Mouse (Mus musculus): ENCODE results near the gene Gabrb2. TPM values are rescaled to one million over a fixed set of nuclear protein-coding genes. Genes with fewer than 3 reads are reported as not detected.

The Gabrb2 gene
- polyA plus RNA-seq, 1 experiment from 2014 or later: 21.9 TPM

DNA sequence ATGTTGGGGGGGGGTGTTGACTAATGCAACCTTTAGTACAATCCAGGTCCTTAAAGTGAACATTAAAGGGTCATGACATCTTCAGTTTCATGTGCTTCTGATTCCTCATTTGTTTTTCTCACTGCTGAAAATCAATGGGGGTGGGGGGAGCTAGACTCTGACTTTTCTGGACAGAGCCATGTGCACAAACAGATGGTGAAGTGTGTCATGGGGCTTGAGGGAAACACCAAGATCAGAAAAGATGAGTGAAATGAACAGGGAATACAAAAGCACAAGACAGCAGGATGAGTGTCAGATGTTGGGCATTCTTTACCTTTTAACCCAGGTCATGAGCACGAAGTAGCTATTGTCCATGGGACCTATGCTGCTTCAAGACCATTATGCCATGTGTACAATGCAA lies 86.4 kb downstream of the Gabrb2 start:
- 65% methylated on average over 1 of the region's 1 CpGs for WGBS
- H3K9ac ChIP-seq: no peak overlapping the region
- no peak overlapping the region for H3K27ac ChIP-seq
- H3K4me3 ChIP-seq (replicated peaks; ENCODE audit: low read length): no peak overlapping the region
- H3K9me3 ChIP-seq (ENCODE audit: control insufficient read depth, low read length): no peaks in the 10 kb centered on the region
- ATAC-seq (ENCODE audit: low FRiP score) (no peak), DNase-seq (ENCODE audit: low spot score) (no peak)
- no peak overlapping the region for H3K4me2 ChIP-seq (replicated peaks)
- no peaks in the 10 kb centered on the region for H3K36me3 ChIP-seq (replicated peaks; ENCODE audit: control insufficient read depth, insufficient read depth)
- H3K27me3 ChIP-seq (ENCODE audit: control insufficient read depth, insufficient read depth, low read length): no peaks in the 10 kb centered on the region
- no peaks in the 10 kb centered on the region for H3K4me1 ChIP-seq (replicated peaks; ENCODE audit: control insufficient read depth, insufficient read depth, low read length)

DNA sequence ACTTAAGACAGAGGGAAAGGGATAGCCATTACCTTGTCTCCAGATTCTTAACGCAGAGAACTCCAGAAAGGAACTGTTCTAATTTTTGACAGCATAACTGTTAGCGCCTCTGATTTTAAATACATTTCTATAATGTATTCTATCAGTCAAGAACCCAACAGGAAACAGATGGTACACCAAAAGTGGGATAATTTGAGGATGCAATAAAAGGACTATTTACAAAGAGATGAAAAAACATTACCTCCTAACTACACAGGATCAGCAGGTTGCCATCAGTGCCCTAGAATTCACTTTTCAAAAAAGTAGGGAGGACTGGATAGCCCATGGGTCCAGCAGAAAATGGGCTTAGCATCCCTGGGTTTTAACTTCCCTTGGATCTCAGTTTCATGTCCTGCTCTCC lies 102.4 kb downstream of the Gabrb2 start:
- WGBS: 91% methylated on average over 2 of the region's 2 CpGs
- no peaks in the 10 kb centered on the region for H3K4me1 ChIP-seq (replicated peaks; ENCODE audit: control insufficient read depth, insufficient read depth, low read length)
- H3K4me2 ChIP-seq (replicated peaks): no peak overlapping the region
- no peak for ATAC-seq (ENCODE audit: low FRiP score)
- H3K9ac ChIP-seq: no peak overlapping the region
- H3K36me3 ChIP-seq (replicated peaks; ENCODE audit: control insufficient read depth, insufficient read depth): no peaks in the 10 kb centered on the region
- no peaks in the 10 kb centered on the region for H3K27me3 ChIP-seq (ENCODE audit: control insufficient read depth, insufficient read depth, low read length)
- no peaks in the 10 kb centered on the region for H3K9me3 ChIP-seq (ENCODE audit: control insufficient read depth, low read length)
- no peak overlapping the region for H3K27ac ChIP-seq
- H3K4me3 ChIP-seq (replicated peaks; ENCODE audit: low read length): no peak overlapping the region
- DNase-seq (ENCODE audit: low spot score): no peak

DNA sequence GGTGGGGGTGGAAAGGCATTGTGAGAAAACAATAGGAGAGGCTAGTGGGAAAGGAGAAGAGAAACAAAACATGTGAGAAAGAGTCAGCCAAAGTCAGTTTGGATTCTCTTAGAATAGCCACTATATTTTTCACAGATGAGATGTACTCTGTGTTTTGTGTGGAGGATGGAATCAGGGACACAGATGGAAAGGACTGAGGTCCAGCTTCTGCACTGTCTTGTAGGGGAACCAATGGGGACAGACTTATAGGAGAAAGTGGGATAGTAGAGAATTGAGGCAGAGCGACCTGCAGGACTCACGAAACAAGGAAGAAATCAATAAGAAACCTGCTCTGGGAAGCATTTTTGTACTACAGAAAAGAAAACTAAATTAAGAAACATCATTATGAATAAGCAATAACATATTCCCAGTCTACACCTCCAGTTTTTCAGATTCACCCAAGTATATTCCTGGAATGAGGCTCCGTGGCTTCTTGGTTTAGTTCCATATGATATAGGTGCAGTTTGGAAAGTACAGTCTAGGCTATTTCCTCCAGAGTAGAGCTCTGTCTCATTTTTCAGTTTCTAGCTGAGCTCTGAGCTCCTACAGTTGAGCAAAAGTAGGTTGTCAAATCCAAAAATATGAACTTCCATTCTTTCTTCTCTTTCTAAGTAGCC lies 108.8 kb downstream of the Gabrb2 start:
- Histone ChIP-seq H3K27me3 (ENCODE audit: control insufficient read depth, insufficient read depth, low read length) (no peaks in the 10 kb centered on the region), H3K9ac (no peak overlapping the region), H3K4me2 (replicated peaks) (no peak overlapping the region), H3K9me3 (ENCODE audit: control insufficient read depth, low read length) (no peaks in the 10 kb centered on the region), H3K4me3 (replicated peaks; ENCODE audit: low read length) (no peak overlapping the region), H3K4me1 (replicated peaks; ENCODE audit: control insufficient read depth, insufficient read depth, low read length) (no peaks in the 10 kb centered on the region), H3K27ac (no peak overlapping the region), H3K36me3 (replicated peaks; ENCODE audit: control insufficient read depth, insufficient read depth) (no peaks in the 10 kb centered on the region)
- no peak for ATAC-seq (ENCODE audit: low FRiP score)
- no peak for DNase-seq (ENCODE audit: low spot score)
- 90% methylated on average over 3 of the region's 3 CpGs for WGBS

DNA sequence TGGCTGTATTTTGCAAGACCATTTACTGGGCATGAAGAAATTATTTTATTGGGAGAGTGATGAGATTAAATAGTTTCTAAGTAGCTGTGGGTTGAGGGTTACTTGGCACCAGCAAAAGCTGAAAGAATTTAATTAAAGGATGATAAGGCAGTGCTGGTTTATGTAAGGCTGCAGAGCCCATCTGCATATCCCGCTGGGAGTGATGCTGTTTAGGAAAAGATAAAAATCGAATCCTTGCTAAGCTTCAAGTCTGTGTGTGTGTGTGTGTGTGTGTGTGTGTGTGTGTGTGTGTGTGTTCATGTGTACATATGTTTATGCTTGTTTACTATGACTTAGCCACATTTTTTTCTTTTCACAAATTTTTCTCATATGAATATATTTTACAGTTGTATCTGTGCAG lies 113.0 kb downstream of the Gabrb2 start:
- Histone ChIP-seq H3K27me3 (ENCODE audit: control insufficient read depth, insufficient read depth, low read length) (no peaks in the 10 kb centered on the region), H3K4me1 (replicated peaks; ENCODE audit: control insufficient read depth, insufficient read depth, low read length) (no peaks in the 10 kb centered on the region), H3K36me3 (replicated peaks; ENCODE audit: control insufficient read depth, insufficient read depth) (no peaks in the 10 kb centered on the region), H3K9ac (no peak overlapping the region), H3K27ac (no peak overlapping the region), H3K4me2 (replicated peaks) (no peak overlapping the region), H3K9me3 (ENCODE audit: control insufficient read depth, low read length) (no peaks in the 10 kb centered on the region), H3K4me3 (replicated peaks; ENCODE audit: low read length) (no peak overlapping the region)
- DNase-seq (ENCODE audit: low spot score) (no peak), ATAC-seq (ENCODE audit: low FRiP score) (no peak)
- 53% methylated on average over 2 of the region's 2 CpGs for WGBS

DNA sequence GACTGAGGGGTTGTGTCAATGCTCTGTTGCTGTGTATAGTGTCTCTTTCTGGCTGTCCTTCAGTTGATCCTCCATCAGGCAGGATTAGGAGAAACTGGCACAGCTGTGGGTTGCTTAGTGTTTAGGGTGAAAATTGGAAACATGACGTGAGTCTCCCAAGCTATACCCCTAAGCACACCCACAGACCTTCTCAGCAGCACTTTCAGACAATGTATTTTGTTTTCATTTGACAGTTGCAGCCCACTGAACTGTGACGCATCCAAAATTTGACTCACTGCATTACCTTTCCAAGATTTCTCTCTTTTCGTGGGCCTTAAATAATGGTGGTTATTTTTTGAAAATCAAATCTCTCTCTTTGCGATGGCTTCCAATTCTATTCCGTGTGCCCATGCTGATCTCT lies 115.7 kb downstream of the Gabrb2 start:
- DNase-seq (ENCODE audit: low spot score) (no peak), ATAC-seq (ENCODE audit: low FRiP score) (no peak)
- Histone ChIP-seq H3K27me3 (ENCODE audit: control insufficient read depth, insufficient read depth, low read length) (no peaks in the 10 kb centered on the region), H3K27ac (no peak overlapping the region), H3K4me2 (replicated peaks) (no peak overlapping the region), H3K4me1 (replicated peaks; ENCODE audit: control insufficient read depth, insufficient read depth, low read length) (no peaks in the 10 kb centered on the region), H3K4me3 (replicated peaks; ENCODE audit: low read length) (no peak overlapping the region), H3K36me3 (replicated peaks; ENCODE audit: control insufficient read depth, insufficient read depth) (no peaks in the 10 kb centered on the region), H3K9me3 (ENCODE audit: control insufficient read depth, low read length) (no peaks in the 10 kb centered on the region), H3K9ac (no peak overlapping the region)
- WGBS: 72% methylated on average over 5 of the region's 5 CpGs

DNA sequence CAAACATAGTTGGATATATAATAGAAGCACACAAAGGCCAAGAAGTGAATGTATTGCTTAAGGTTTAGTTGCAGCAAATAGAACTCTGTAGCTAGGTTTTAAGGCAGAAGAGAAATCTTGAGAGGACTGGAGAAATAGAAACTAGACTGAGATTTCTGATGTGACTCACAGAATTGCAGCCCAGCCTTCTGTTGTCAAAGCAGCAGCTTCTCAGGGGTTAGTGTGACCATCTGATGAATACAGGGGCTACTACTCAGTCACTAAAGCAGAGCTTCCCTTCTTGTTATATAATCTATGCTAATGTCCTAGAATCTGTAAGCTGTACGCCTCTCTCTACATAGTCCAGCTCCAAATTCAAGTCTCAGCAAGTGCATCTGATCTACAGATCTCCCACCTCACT lies 116.3 kb downstream of the Gabrb2 start:
- Histone ChIP-seq H3K27me3 (ENCODE audit: control insufficient read depth, insufficient read depth, low read length) (no peaks in the 10 kb centered on the region), H3K36me3 (replicated peaks; ENCODE audit: control insufficient read depth, insufficient read depth) (no peaks in the 10 kb centered on the region), H3K4me3 (replicated peaks; ENCODE audit: low read length) (no peak overlapping the region), H3K9me3 (ENCODE audit: control insufficient read depth, low read length) (no peaks in the 10 kb centered on the region), H3K9ac (no peak overlapping the region), H3K4me2 (replicated peaks) (no peak overlapping the region), H3K4me1 (replicated peaks; ENCODE audit: control insufficient read depth, insufficient read depth, low read length) (no peaks in the 10 kb centered on the region), H3K27ac (no peak overlapping the region)
- 85% methylated on average over 1 of the region's 1 CpGs for WGBS
- DNase-seq (ENCODE audit: low spot score) (no peak), ATAC-seq (ENCODE audit: low FRiP score) (no peak)

DNA sequence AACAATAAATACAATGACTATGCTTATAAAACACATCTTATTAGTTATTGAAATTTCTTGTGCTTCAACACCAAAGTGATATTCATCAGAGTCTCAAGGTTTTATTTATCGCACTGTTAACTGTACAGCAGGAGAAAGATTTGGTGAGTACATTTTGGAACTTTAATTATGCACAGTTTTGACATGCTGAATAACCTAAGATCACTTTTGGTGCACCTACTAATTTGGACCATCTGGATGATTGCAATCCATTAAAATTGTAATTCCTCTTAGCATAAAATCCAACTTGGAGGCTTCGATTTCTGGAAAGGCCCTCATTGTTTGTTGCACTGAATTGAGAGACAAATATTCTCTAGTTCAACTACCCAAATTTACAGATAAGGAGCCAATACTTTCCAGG lies 123.3 kb downstream of the Gabrb2 start:
- Histone ChIP-seq H3K27me3 (ENCODE audit: control insufficient read depth, insufficient read depth, low read length) (no peaks in the 10 kb centered on the region), H3K4me2 (replicated peaks) (no peak overlapping the region), H3K9ac (no peak overlapping the region), H3K36me3 (replicated peaks; ENCODE audit: control insufficient read depth, insufficient read depth) (no peaks in the 10 kb centered on the region), H3K4me3 (replicated peaks; ENCODE audit: low read length) (no peak overlapping the region), H3K9me3 (ENCODE audit: control insufficient read depth, low read length) (peaks cover 10% of the 10 kb centered on the region; the same call in 1 of the 2 replicates), H3K27ac (no peak overlapping the region), H3K4me1 (replicated peaks; ENCODE audit: control insufficient read depth, insufficient read depth, low read length) (no peaks in the 10 kb centered on the region)
- WGBS: 80% methylated on average over 2 of the region's 2 CpGs
- no peak for ATAC-seq (ENCODE audit: low FRiP score)
- no peak for DNase-seq (ENCODE audit: low spot score)

DNA sequence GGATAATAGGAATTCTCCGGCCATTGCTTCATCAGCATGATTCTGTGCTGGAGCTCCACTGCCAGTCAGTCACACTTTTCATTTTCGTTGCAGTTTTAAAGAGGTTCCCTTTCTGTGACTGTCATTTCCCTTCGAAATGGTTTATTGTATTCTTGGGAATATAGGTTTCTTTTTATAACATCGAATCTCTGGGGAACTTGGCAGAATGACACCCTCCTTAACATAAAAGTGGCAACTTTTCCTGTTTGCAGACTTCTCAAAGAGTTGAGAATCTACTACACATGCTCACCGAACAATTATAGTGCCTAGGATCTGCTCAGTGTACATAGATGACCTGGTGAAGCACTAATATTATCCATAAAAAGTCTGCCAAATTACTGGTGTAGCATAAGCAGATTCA lies 146.5 kb downstream of the Gabrb2 start:
- no peaks in the 10 kb centered on the region for H3K4me1 ChIP-seq (replicated peaks; ENCODE audit: control insufficient read depth, insufficient read depth, low read length)
- no peaks in the 10 kb centered on the region for H3K27me3 ChIP-seq (ENCODE audit: control insufficient read depth, insufficient read depth, low read length)
- DNase-seq (ENCODE audit: low spot score) (no peak), ATAC-seq (ENCODE audit: low FRiP score) (no peak)
- H3K9ac ChIP-seq: no peak overlapping the region
- no peaks in the 10 kb centered on the region for H3K36me3 ChIP-seq (replicated peaks; ENCODE audit: control insufficient read depth, insufficient read depth)
- H3K4me3 ChIP-seq (replicated peaks; ENCODE audit: low read length): no peak overlapping the region
- 83% methylated on average over 5 of the region's 5 CpGs for WGBS
- H3K4me2 ChIP-seq (replicated peaks): no peak overlapping the region
- H3K27ac ChIP-seq: no peak overlapping the region
- H3K9me3 ChIP-seq (ENCODE audit: control insufficient read depth, low read length): no peaks in the 10 kb centered on the region

DNA sequence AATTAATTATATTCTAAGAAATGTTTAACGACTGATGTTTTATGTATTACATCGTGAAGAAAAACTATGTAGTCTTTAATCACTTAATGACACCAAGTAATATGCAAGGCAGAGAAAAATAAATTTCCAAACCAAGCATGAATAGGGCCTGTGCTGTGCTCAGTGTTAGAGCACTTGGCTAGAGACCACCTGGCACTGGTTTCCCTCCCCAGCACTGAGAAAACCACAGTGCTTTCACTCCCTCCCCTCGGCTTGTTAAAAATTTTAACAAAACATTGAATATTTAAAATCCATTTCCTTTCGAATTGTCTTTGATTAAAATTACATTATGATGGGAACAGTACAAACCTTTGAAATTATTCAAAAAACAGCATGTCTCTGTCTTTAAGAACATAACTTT lies 151.9 kb downstream of the Gabrb2 start:
- no peak overlapping the region for H3K27ac ChIP-seq
- DNase-seq (ENCODE audit: low spot score) (no peak), ATAC-seq (ENCODE audit: low FRiP score) (no peak)
- H3K36me3 ChIP-seq (replicated peaks; ENCODE audit: control insufficient read depth, insufficient read depth): no peaks in the 10 kb centered on the region
- H3K9ac ChIP-seq: no peak overlapping the region
- no peak overlapping the region for H3K4me2 ChIP-seq (replicated peaks)
- H3K4me1 ChIP-seq (replicated peaks; ENCODE audit: control insufficient read depth, insufficient read depth, low read length): no peaks in the 10 kb centered on the region
- H3K27me3 ChIP-seq (ENCODE audit: control insufficient read depth, insufficient read depth, low read length): no peaks in the 10 kb centered on the region
- H3K4me3 ChIP-seq (replicated peaks; ENCODE audit: low read length): no peak overlapping the region
- 86% methylated on average over 4 of the region's 4 CpGs for WGBS
- H3K9me3 ChIP-seq (ENCODE audit: control insufficient read depth, low read length): no peaks in the 10 kb centered on the region

All from hindbrain, embryonic 14.5 days (tissue).